Mouse (Mus musculus): ENCODE results near the gene Rpl36.
A peak's percentile ranks its signal among the peaks of the same experiment; 100 is the strongest.

The Rpl36 gene

GRCm38 (mm10) chr17:56613236-56613844 is at the start of gene Rpl36:
Gene Rpl36 (plus strand): TSS chr17:56613416.
- peak; percentile 95 for DNase-seq (ENCODE audit: low read depth, low spot score)

GRCm38 (mm10) chr17:56566293-56566692 is 46.9 kb upstream of the Rpl36 start:
- DNase-seq (ENCODE audit: low read depth, low spot score) = no peak

GRCm38 (mm10) chr17:56566918-56567317 is 46.3 kb upstream of the Rpl36 start:
- no peak for DNase-seq (ENCODE audit: low read depth, low spot score)

- no peak for DNase-seq (ENCODE audit: low read depth, low spot score)
Observed at GRCm38 (mm10) chr17:56567370-56567769, 45.8 kb upstream of the Rpl36 start.

- DNase-seq (ENCODE audit: low read depth, low spot score) = no peak
Observed at GRCm38 (mm10) chr17:56570287-56570686, 42.9 kb upstream of the Rpl36 start.

GRCm38 (mm10) chr17:56572154-56572553 is 41.1 kb upstream of the Rpl36 start:
- DNase-seq (ENCODE audit: low read depth, low spot score) = no peak

- DNase-seq (ENCODE audit: low read depth, low spot score) = no peak
Observed at GRCm38 (mm10) chr17:56572939-56573338, 40.3 kb upstream of the Rpl36 start.

GRCm38 (mm10) chr17:56583071-56583470 is 30.1 kb upstream of the Rpl36 start:
- DNase-seq (ENCODE audit: low read depth, low spot score) = no peak

GRCm38 (mm10) chr17:56583611-56584256 is 29.5 kb upstream of the Rpl36 start:
- no peak for DNase-seq (ENCODE audit: low read depth, low spot score)

GRCm38 (mm10) chr17:56584257-56585130 is 28.7 kb upstream of the Rpl36 start, which contains the start of the genes Safb2 and Safb:
Gene Safb2 (minus strand): TSS chr17:56584585.
Gene Safb (plus strand): TSS chr17:56584825.
- peak; percentile 100 for DNase-seq (ENCODE audit: low read depth, low spot score)

- DNase-seq (ENCODE audit: low read depth, low spot score) = peak; percentile 79
Observed at GRCm38 (mm10) chr17:56585171-56585821, 27.9 kb upstream of the Rpl36 start.

- no peak for DNase-seq (ENCODE audit: low read depth, low spot score)
Observed at GRCm38 (mm10) chr17:56587773-56588172, 25.4 kb upstream of the Rpl36 start.

GRCm38 (mm10) chr17:56588921-56589320 is 24.3 kb upstream of the Rpl36 start:
- DNase-seq (ENCODE audit: low read depth, low spot score) = no peak

- DNase-seq (ENCODE audit: low read depth, low spot score) = no peak
Observed at GRCm38 (mm10) chr17:56592553-56592952, 20.7 kb upstream of the Rpl36 start.

- no peak for DNase-seq (ENCODE audit: low read depth, low spot score)
Observed at GRCm38 (mm10) chr17:56593527-56594271, 19.5 kb upstream of the Rpl36 start.

GRCm38 (mm10) chr17:56603186-56604069 is 9.8 kb upstream of the Rpl36 start:
- no peak for DNase-seq (ENCODE audit: low read depth, low spot score)

- no peak for DNase-seq (ENCODE audit: low read depth, low spot score)
Observed at GRCm38 (mm10) chr17:56604070-56604380, 9.2 kb upstream of the Rpl36 start.

GRCm38 (mm10) chr17:56604422-56604821 is 8.8 kb upstream of the Rpl36 start:
- no peak for DNase-seq (ENCODE audit: low read depth, low spot score)

- no peak for DNase-seq (ENCODE audit: low read depth, low spot score)
Observed at GRCm38 (mm10) chr17:56605431-56605830, 7.8 kb upstream of the Rpl36 start.

- no peak for DNase-seq (ENCODE audit: low read depth, low spot score)
Observed at GRCm38 (mm10) chr17:56607521-56608062, 5.6 kb upstream of the Rpl36 start.
